Mouse (Mus musculus) liver, postnatal 0 days (tissue): ENCODE measurements at regions not wholly inside any gene's neighbourhood (a gene's known extent, or its start where the extent isn't known, plus 50 kb on each side); places are given as distances from the start of the nearest gene placed in this dataset.

ENCODE experiments used
- ATAC-seq: fragments of 200-750 bp; cut with Nextera tagmentation; 2 replicates; pipeline ENCODE4 v1.8.0; 2017; ENCODE audit warnings: mild to moderate bottlenecking, moderate library complexity
- DNase-seq: peaks from one replicate; pipeline ENCODE4 v3.0.0-alpha.2; 2016
- H3K27ac ChIP-seq: fragments of 300-500 bp; sonication (generic); 2 replicates; pipeline ENCODE4 v1.5.1; 2014; ENCODE audit warnings: antibody characterized with exemption, moderate library complexity, mild to moderate bottlenecking, low read depth
- H3K27me3 ChIP-seq: fragments of 300-500 bp; sonication (generic); 2 replicates; pipeline ENCODE4 v1.6.1; 2014; ENCODE audit warnings: low read length, control low read depth, mixed read lengths; ENCODE audit not compliant: insufficient read depth
- H3K36me3 ChIP-seq: fragments of 300-500 bp; sonication (generic); replicated peaks from 2 replicates; pipeline ENCODE4 v1.6.1; 2014; ENCODE audit warnings: mild to moderate bottlenecking, control low read depth, low read length, moderate library complexity, mixed read lengths; ENCODE audit not compliant: insufficient read depth
- H3K4me1 ChIP-seq: fragments of 300-500 bp; sonication (generic); 2 replicates; pipeline ENCODE4 v1.6.1; 2014; ENCODE audit warnings: antibody characterized with exemption, mild to moderate bottlenecking, control low read depth; ENCODE audit not compliant: insufficient read depth
- H3K4me2 ChIP-seq: fragments of 300-500 bp; sonication (generic); 2 replicates; pipeline ENCODE4 v1.6.1; 2014; ENCODE audit warnings: low read depth, mild to moderate bottlenecking, low read length, moderate library complexity, mixed read lengths
- H3K4me3 ChIP-seq: fragments of 300-500 bp; sonication (generic); 2 replicates; pipeline ENCODE4 v1.5.1; 2014; ENCODE audit warnings: low read depth, low read length
- H3K9ac ChIP-seq: fragments of 300-500 bp; sonication (generic); replicated peaks from 2 replicates; pipeline ENCODE4 v1.6.1; 2014; ENCODE audit warnings: mild to moderate bottlenecking, moderate library complexity
- H3K9me3 ChIP-seq: fragments of 300-500 bp; sonication (generic); 2 replicates; pipeline ENCODE4 v1.6.1; 2016; ENCODE audit warnings: mild to moderate bottlenecking, control low read depth, low read length, mixed read lengths
- CTCF ChIP-seq: sonication (generic); IDR thresholded peaks from 2 replicates; pipeline ENCODE4 v1.5.1; 2016; ENCODE audit warnings: antibody characterized with exemption, low read depth
- EP300 ChIP-seq: IDR thresholded peaks from 2 replicates; pipeline ENCODE4 v1.6.1; 2016; ENCODE audit warnings: antibody characterized with exemption, low read depth, mild to moderate bottlenecking
- WGBS: fragments of 180-500 bp; shearing (Covaris S2); extraction: QIAGEN DNeasy Blood & Tissue Kit; methylation state at CpG from one replicate; pipeline ENCODE4 v1.1.7; 2014; ENCODE audit not compliant: insufficient replicate concordance; 5-methylcytosine and 5-hydroxymethylcytosine counted together

DNA sequence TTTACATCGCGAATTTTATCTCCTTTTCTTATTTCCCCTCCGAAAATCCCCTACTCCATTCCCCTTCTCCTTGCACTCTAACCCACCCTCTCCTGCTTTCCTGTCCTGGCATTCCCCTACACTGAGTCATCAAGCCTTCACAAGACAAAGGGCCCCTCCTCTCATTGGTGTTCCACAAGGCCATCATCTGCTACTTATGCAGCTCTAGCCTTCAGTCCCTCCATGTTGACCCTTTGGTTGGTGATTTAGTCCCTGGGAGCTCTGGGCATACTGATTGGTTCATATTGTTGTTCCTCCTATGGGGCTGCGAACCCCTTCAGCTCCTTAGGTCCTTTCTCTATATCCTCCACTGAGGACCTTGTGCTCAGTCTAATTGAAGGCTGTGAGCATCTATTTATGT, 239.0 kb upstream of the Arrdc4 start:
- Histone ChIP-seq H3K36me3 (no peaks in the 10 kb centered on the region), H3K4me2 (no peak overlapping the region), H3K4me1 (no peaks in the 10 kb centered on the region), H3K4me3 (no peak overlapping the region), H3K9ac (no peak overlapping the region), H3K27ac (no peak overlapping the region), H3K27me3 (no peaks in the 10 kb centered on the region), H3K9me3 (no peaks in the 10 kb centered on the region)
- TF ChIP-seq CTCF (no peak), EP300 (no peak)
- WGBS, result 71% methylated on average over 4 of the region's 4 CpGs
- ATAC-seq (no peak), DNase-seq (no peak)

DNA sequence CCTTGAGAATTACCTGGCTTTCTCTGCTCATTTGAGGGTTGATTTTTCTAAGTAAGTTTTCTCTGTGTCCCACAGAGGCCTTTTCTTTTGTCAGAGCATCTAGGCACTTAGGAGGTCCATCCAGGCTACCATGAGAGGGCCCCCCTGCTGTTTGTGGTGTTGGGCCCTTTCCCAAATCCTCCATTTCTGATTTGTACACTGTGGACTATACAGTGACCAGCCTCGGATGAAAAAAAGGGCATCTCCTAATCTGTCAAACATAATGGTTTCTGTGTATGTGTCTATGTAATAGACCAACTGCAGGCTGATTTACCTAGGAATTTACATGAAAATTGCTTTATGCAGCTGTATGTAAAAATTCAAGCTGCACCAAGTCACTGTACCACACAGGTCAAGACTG, 234.9 kb upstream of the Arrdc4 start:
- 52% methylated on average over 1 of the region's 1 CpGs for WGBS
- no peak overlapping the region for H3K4me3 ChIP-seq
- DNase-seq (no peak), ATAC-seq (no peak)
- no peak overlapping the region for H3K9ac ChIP-seq
- H3K4me1 ChIP-seq, result no peaks in the 10 kb centered on the region
- no peaks in the 10 kb centered on the region for H3K36me3 ChIP-seq
- no peaks in the 10 kb centered on the region for H3K27me3 ChIP-seq
- no peak overlapping the region for H3K27ac ChIP-seq
- H3K9me3 ChIP-seq, result no peaks in the 10 kb centered on the region
- TF ChIP-seq CTCF (no peak), EP300 (no peak)
- no peak overlapping the region for H3K4me2 ChIP-seq

DNA sequence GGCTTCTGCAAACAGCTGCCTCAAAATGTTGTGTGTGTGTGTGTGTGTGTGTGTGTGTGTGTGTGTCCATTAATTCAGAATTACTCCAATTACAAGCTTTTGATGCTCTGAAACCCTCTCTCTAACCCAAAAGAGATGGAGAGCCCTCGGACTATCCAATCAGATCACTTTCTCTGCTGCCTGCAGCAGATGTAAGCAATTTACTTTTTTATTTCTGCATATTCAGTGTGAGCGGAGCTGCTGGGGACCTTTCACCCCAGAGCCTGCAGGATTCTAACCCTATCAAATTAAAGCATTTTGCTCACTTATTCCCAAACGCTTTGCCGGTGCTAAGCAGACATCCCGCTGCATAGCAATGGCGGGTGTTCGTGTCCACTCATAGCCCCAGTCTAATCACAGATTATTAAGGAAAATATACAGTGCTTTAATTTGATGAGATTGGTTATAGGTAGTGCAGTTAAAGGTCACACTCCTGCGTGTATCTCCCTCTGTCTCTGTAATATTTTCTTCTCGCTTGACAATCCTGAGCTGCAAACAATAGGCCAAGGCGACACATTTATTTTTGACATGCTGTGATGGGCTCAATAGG, 234.0 kb upstream of the Arrdc4 start:
- ATAC-seq (no peak), DNase-seq (no peak)
- TF ChIP-seq EP300 (no peak), CTCF (no peak)
- no peaks in the 10 kb centered on the region for H3K36me3 ChIP-seq
- H3K4me3 ChIP-seq, result no peak overlapping the region
- H3K27me3 ChIP-seq, result no peaks in the 10 kb centered on the region
- no peak overlapping the region for H3K9ac ChIP-seq
- WGBS, result 77% methylated on average over 10 of the region's 10 CpGs
- H3K9me3 ChIP-seq, result no peaks in the 10 kb centered on the region
- no peak overlapping the region for H3K27ac ChIP-seq
- H3K4me2 ChIP-seq, result no peak overlapping the region
- no peaks in the 10 kb centered on the region for H3K4me1 ChIP-seq

DNA sequence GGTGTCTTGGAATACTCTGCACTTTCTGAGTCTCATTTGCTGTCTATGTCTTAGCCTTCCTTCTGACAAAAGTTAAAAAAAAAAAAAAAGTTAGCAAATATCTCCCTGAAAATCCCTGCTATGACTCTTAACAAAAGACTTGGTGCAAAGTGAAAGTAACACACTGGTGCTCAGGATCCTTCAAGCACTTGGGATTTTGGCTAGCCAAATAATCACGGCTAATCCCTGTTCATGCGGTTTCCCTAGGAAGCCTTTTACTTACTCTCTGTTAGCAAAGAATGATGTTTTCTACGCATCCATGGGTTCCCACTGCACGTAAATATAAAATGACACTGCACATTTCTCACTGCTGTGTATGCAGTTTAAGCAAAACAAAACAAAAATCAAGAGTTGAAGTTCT, 229.5 kb upstream of the Arrdc4 start:
- WGBS, result 59% methylated on average over 4 of the region's 4 CpGs
- TF ChIP-seq CTCF (no peak), EP300 (no peak)
- Histone ChIP-seq H3K9ac (no peak overlapping the region), H3K27ac (no peak overlapping the region), H3K27me3 (no peaks in the 10 kb centered on the region), H3K36me3 (no peaks in the 10 kb centered on the region), H3K4me3 (no peak overlapping the region), H3K9me3 (no peaks in the 10 kb centered on the region), H3K4me1 (no peaks in the 10 kb centered on the region), H3K4me2 (no peak overlapping the region)
- no peak for ATAC-seq
- no peak for DNase-seq

DNA sequence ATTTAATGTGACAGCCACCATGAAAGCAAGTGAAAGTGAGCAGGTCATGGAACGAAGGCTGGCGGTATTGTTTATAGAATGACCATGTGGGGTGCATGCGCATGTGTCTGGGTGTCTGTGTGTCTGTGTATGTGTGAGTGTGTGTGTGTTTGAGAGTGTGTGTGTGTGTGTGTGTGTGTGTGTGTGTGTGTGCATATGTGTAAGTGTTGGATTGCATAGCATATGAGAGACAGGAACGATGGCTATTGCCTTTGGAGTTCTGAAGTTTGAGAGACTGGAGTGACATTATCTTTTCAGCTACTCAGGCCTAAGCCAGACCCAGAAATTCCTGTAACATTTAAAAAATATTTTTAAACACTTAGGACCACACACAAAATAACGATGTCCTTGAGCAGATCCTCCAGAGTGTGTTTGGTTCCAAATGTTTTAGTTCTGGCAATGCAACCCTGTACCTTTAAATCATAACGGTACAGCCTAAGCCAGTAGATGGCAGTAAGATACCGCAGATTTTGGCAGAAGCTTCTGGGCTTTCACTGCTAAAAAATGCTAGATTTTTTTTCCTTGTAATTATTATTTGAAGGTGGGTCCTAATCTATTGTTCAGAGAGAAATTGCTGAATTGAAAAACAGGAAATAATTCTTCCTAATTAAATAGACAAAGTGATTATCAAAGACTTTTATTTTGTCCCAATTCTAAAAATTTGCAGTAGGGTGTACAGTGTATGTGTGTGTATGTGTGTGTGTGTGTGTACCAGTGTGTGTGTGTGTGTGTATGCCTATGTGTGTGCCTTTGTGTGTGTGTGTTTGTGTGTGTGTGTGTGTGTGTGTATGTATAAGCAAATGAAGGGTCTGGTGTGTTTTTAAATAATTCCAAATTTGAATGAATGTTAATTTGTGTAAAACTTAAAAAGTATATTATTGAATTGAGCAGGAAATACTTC, 228.0 kb upstream of the Arrdc4 start:
- Histone ChIP-seq H3K27me3 (no peaks in the 10 kb centered on the region), H3K9ac (no peak overlapping the region), H3K36me3 (no peaks in the 10 kb centered on the region), H3K4me3 (no peak overlapping the region), H3K4me2 (no peak overlapping the region), H3K9me3 (no peaks in the 10 kb centered on the region), H3K27ac (no peak overlapping the region), H3K4me1 (no peaks in the 10 kb centered on the region)
- no peak for ATAC-seq
- TF ChIP-seq EP300, result no peak
- TF ChIP-seq CTCF, result peak; percentile 59
- 53% methylated on average over 7 of the region's 7 CpGs for WGBS
- no peak for DNase-seq

DNA sequence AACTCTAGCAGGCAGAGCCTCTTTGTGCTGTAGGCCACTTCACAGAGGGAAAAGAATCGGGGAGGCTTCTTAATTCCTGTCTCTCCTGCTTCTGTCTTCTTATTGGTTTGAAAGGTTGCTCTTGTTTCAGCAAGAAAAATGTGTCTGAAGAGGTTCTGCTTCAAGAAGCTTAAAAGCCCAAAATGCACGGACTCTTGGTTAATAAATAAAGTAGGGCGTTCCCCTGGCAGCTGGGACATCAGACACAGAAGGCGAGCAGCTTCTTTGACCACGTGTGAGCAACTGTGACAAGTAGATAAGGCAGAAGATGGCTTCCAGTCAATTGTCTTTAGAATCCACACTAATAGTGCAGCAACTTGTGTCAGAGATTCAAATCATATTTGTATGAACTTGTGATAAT, 226.9 kb upstream of the Arrdc4 start:
- Histone ChIP-seq H3K9ac (no peak overlapping the region), H3K4me2 (no peak overlapping the region), H3K27me3 (no peaks in the 10 kb centered on the region), H3K36me3 (no peaks in the 10 kb centered on the region), H3K4me3 (no peak overlapping the region), H3K9me3 (no peaks in the 10 kb centered on the region), H3K4me1 (no peaks in the 10 kb centered on the region), H3K27ac (no peak overlapping the region)
- WGBS, result 42% methylated on average over 5 of the region's 5 CpGs
- ATAC-seq (no peak), DNase-seq (no peak)
- TF ChIP-seq EP300 (no peak), CTCF (no peak)
